Mouse (Mus musculus): ENCODE data around the gene Rhox7a. TPM values are rescaled to one million over a fixed set of nuclear protein-coding genes. Genes with fewer than 3 reads are reported as not detected.
"Not testable (repeated sequence)": the region's sequence is repeated elsewhere in the genome, so short reads cannot be mapped to it uniquely, and the experiment has no call there.

Rhox7a gene
- 0.19 and 0.67 TPM in 2 replicates for polyA plus RNA-seq (2012; rRNA removed)

DNA sequence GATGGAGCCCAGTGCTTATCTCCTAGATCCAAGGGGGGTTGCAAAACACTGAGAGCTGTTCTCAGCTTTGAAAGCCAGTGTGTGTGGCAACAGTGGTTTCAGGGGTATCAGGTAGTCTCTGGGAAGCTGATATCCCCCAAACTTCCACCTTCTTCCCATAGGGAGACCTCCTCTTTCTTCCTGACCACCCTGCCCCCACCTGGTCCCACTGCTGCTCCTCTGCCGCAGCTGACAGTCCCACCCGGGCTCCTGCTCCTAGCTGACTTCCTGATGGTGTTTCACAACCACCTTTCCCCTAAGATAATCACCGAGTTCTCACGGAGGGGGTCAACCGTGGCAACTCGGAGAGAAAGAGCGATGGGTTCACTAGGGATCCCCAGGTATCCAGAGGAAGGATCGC, at the start of gene Rhox7a:
Rhox7a (plus strand) TSS at position 301 of the 400 bp plus-strand sequence.
- not testable (repeated sequence) for DNase-seq (ENCODE audit: low spot score)

DNA sequence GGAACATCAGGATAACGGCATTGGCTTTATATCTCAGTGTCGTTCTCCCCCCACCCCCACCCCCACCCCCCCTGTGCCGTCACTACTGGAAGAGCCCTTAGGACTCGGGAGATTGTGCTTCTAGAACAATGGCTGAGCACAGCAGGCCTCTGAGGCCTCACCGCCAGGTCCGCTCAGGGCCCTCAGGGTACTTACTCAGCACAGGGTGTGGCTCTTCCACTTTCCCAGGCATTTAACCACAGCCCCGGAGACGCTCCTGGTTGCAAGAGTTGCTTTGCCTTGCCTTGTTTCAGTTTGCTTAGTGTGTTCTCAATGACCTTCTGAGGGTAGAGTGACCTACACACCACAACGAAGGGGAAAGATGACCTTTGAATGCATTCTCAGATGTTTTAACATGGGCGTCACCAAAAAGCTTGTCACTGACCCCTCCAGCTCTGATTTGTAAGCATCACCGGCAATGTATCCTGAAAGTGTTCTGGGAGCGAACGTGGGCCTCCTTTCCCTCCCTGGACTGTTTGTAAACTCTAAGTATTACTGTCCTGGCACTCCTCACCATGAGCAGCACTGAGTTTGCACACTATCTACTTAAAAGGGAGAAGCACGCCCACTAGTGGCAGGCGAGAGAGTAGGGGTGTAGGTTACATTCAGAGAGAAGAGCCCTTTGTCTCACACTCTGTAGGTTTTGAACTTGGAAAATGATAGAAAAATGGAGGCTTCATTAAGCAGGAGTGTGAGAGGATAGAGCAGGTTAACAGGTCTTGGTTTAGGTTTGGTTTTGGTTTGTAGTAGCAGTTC, 24.0 kb upstream of the Rhox7a start:
- DNase-seq (ENCODE audit: low spot score), result no peak

DNA sequence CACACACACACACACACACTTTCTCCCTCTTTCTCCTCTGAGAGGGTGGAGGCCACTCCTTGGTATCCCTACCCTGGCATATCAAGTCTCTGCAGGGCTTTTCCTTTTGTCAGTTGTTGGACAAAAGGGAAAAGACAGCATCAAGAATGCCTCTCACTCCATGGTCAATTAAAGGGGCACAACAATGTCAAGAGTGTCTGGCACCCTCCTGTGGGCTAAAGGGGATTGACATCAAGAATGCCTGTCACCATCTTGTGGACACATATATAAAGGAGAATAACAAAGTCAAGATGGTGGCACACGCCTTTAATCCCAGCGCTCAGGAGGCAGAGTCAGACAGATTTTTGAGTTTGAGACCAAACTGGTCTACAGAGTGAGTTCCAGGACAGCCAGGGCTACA, 22.1 kb upstream of the Rhox7a start:
- no peak for DNase-seq (ENCODE audit: low spot score)

DNA sequence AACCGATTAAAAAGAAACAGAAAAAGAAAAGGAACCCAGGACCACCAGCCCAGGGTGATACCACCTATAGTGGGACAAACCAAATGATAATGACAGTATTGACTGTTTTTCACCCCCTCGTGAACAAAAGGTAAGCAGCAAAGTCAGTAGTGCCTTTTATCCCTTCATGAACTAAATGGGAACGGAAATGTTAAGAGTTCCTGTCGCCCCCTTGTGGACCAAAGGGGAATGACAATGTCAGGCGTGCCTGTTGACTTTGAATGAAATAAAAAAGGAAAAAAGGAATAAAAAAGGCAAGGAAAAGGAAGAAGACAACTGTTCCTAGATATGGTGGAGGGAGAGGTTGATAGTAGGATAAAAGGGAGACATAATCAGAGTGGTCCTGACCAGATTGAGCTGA, 20.3 kb upstream of the Rhox7a start:
- no peak for DNase-seq (ENCODE audit: low spot score)

DNA sequence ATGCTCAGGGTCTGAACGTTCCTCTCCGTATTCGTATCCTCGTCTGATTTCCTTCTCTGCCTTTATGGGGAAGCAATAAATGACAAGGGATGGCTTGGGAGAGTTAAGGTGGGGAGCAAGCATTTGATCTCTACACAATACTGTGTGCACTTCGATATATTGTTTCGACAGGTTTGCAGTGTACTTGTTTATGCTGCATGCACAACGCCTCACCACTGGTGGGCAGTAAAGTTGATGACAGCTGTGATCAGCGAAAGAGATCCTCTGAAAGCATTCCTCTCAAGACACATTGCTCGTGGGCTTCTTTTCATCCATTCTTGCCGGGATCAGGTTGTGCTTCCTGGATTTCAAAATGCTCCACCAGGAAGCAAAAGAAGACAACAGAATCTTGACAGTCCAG, 15.8 kb upstream of the Rhox7a start:
- DNase-seq (ENCODE audit: low spot score), result no peak

DNA sequence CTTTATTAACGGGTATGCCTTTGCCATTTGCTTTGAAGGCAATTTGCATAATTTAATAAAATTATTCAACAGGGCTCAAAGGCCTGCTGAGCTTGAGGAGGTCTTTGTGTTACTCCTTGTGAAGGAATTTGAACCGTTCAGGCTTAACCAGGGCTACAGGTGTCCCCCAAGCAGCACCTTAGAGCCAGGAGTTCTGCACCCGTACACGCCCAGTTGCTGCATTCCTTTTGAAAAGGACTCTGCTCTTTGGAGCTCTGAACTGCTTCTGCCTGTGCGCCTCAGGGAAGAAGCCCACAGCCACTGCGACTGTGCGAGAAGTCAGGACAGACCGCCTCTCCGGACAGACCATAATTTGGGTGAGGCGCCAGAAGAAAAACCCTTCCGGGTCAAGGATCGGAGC, 4.9 kb upstream of the Rhox7a start, which contains the start of gene Rhox6:
Rhox6 (plus strand) TSS at position 301 of the 400 bp plus-strand sequence.
- not testable (repeated sequence) for DNase-seq (ENCODE audit: low spot score)

DNA sequence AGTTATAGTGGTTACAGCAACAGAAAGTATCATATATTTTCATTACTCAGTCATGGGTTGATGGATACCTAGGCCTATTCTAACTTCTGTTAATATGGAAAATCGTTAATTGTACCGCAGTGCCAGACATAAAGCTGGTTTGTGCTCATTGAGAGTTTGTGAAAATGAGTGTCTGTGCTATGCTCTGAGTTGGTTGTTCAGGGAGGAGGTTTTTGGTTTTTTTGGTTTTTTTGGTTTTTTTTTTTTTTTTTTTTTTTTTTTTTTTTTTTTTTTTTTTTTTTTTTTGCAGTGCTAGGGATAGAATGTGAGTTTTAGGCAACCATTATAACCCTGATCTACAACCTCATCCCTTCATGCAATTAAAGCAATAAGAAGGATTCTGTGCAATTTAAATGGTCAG, 40.2 kb downstream of the Rhox7a start:
- DNase-seq (ENCODE audit: low spot score), result no peak

DNA sequence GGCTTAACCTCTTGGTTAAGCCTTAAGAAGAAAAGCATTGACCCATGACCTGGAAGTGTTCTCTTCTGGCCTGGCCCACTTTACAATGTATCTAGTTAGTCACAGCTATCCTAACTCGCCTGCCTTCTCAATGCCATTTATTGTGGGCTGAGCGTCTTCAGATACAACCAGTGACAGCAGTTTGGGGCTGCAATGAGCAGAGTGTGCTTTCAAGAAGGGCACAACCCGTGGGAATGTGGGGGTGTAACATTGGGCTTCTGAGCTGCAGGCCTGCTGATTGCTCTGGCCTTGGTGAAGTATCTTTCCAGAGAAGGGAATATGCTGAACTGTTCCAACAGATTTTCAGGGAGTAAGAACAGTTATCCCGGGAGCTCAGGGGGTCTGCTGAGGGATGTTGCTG, 47.4 kb downstream of the Rhox7a start, which contains the start of gene Rhox8:
Rhox8 (minus strand) TSS at position 101 of the 400 bp plus-strand sequence.
- no peak for DNase-seq (ENCODE audit: low spot score)

Other genes with a start within 250 kb of the Rhox7a start
- not detected in 2 replicates for gene Rhox4f, start 224.0 kb upstream of the Rhox7a start, polyA plus RNA-seq (2012; rRNA removed)
- gene Rhox3g, start 203.1 kb upstream of the Rhox7a start, polyA plus RNA-seq (2012; rRNA removed), result not detected in 2 replicates
- gene Rhox2g, start 188.2 kb upstream of the Rhox7a start, polyA plus RNA-seq (2012; rRNA removed), result not detected in 2 replicates
- not detected in 2 replicates for gene Rhox4g, start 180.4 kb upstream of the Rhox7a start, polyA plus RNA-seq (2012; rRNA removed)
- gene Rhox3h, start 162.9 kb upstream of the Rhox7a start, polyA plus RNA-seq (2012; rRNA removed), result not detected in 2 replicates
- gene Rhox2h, start 158.4 kb upstream of the Rhox7a start, polyA plus RNA-seq (2012; rRNA removed), result not detected in 2 replicates
- 8.6 and 9.8 TPM in 2 replicates for gene Rhox5, start 26.8 kb upstream of the Rhox7a start, polyA plus RNA-seq (2012; rRNA removed)
- 0.06 TPM in 1 of 2 replicates, not detected in the other for gene Rhox6, start 4.8 kb upstream of the Rhox7a start, polyA plus RNA-seq (2012; rRNA removed)
- 0.09 TPM in 1 of 2 replicates, not detected in the other for gene Rhox8, start 47.3 kb downstream of the Rhox7a start, polyA plus RNA-seq (2012; rRNA removed)
- gene Rhox7b, start 65.5 kb downstream of the Rhox7a start, polyA plus RNA-seq (2012; rRNA removed), result 0.06 and 0.10 TPM in 2 replicates
- not detected in 2 replicates for gene Rhox9, start 70.1 kb downstream of the Rhox7a start, polyA plus RNA-seq (2012; rRNA removed)
- not detected in 2 replicates for gene Btg1-ps1, start 187.1 kb downstream of the Rhox7a start, polyA plus RNA-seq (2012; rRNA removed)
- gene Btg1-ps2, start 211.4 kb downstream of the Rhox7a start, polyA plus RNA-seq (2012; rRNA removed), result not detected in 2 replicates
- gene Rhox10, start 234.8 kb downstream of the Rhox7a start, polyA plus RNA-seq (2012; rRNA removed), result not detected in 2 replicates